Mouse (Mus musculus) hindbrain, embryonic 13.5 days (tissue): ENCODE measurements around the gene Prrc2c. TPM values are rescaled to one million over a fixed set of nuclear protein-coding genes. Genes with fewer than 3 reads are reported as not detected.

Source experiments
- ATAC-seq: fragments of 200-750 bp; cut with Nextera tagmentation; 2 replicates; pipeline ENCODE4 v1.8.0; 2017; ENCODE audit warnings: moderate TSS enrichment; ENCODE audit not compliant: low FRiP score
- H3K27ac ChIP-seq: fragments of 300-500 bp; sonication (generic); 2 replicates; pipeline ENCODE4 v1.5.1; 2015; ENCODE audit warnings: inconsistent platforms, mild to moderate bottlenecking, moderate library complexity
- H3K27me3 ChIP-seq: fragments of 300-500 bp; sonication (generic); 2 replicates; pipeline ENCODE4 v1.6.1; 2015; ENCODE audit warnings: mild to moderate bottlenecking, inconsistent platforms
- H3K36me3 ChIP-seq: fragments of 300-500 bp; sonication (generic); 2 replicates; pipeline ENCODE4 v1.6.1; 2015; ENCODE audit warnings: mild to moderate bottlenecking, inconsistent platforms
- H3K4me1 ChIP-seq: fragments of 300-500 bp; sonication (generic); replicated peaks from 2 replicates; pipeline ENCODE4 v1.6.1; 2015; ENCODE audit warnings: inconsistent platforms
- H3K4me2 ChIP-seq: fragments of 300-500 bp; sonication (generic); 2 replicates; pipeline ENCODE4 v1.6.1; 2015; ENCODE audit warnings: inconsistent platforms, mild to moderate bottlenecking, moderate library complexity
- H3K4me3 ChIP-seq: fragments of 300-500 bp; sonication (generic); 2 replicates; pipeline ENCODE4 v1.5.1; 2015; ENCODE audit warnings: mild to moderate bottlenecking, inconsistent platforms
- H3K9ac ChIP-seq: fragments of 300-500 bp; sonication (generic); 2 replicates; pipeline ENCODE4 v1.6.1; 2015; ENCODE audit warnings: mild to moderate bottlenecking, inconsistent platforms
- H3K9me3 ChIP-seq: fragments of 300-500 bp; sonication (generic); 2 replicates; pipeline ENCODE4 v1.6.1; 2016; ENCODE audit warnings: inconsistent platforms
- WGBS: fragments of 180-500 bp; shearing (Covaris S2); methylation state at CpG from one replicate; pipeline ENCODE4 v1.1.7; 2015; 5-methylcytosine and 5-hydroxymethylcytosine counted together
- polyA plus RNA-seq: library from polyadenylated mRNA; unstranded; fragments of >200 nt; fragmentation: Nextera tagmentation; extraction: Ambion mirVana; gene quantifications from 2 replicates; pipeline ENCODE4 v1.2.1, GENCODE M21; 2015

Prrc2c gene
- polyA plus RNA-seq, 1 experiment from 2014 or later: 165 TPM

GRCm38 (mm10) chr1:162738472-162738871, 1.9 kb downstream of the Prrc2c start:
- H3K9me3 ChIP-seq: no peaks in the 10 kb centered on the region
- peak overlapping the region; percentile 87 for H3K4me2 ChIP-seq
- ATAC-seq: no peak
- 43% methylated on average over 2 of the region's 2 CpGs for WGBS
- peaks cover 34% of the 10 kb centered on the region for H3K4me1 ChIP-seq
- no peaks in the 10 kb centered on the region for H3K36me3 ChIP-seq
- H3K9ac ChIP-seq: peak overlapping the region; percentile 99
- H3K27ac ChIP-seq: no peak overlapping the region
- no peaks in the 10 kb centered on the region for H3K27me3 ChIP-seq
- peak overlapping the region; percentile 98 for H3K4me3 ChIP-seq

- ATAC-seq: no peak
- H3K4me2 ChIP-seq: no peak overlapping the region
- H3K36me3 ChIP-seq: no peaks in the 10 kb centered on the region
- H3K9ac ChIP-seq: no peak overlapping the region
- no peaks in the 10 kb centered on the region for H3K9me3 ChIP-seq
- peaks cover 38% of the 10 kb centered on the region for H3K4me1 ChIP-seq
- H3K27ac ChIP-seq: no peak overlapping the region
- 93% methylated on average over 4 of the region's 4 CpGs for WGBS
- no peaks in the 10 kb centered on the region for H3K27me3 ChIP-seq
- no peak overlapping the region for H3K4me3 ChIP-seq
Observed at GRCm38 (mm10) chr1:162735084-162735483, 5.3 kb downstream of the Prrc2c start.

- no peak overlapping the region for H3K9ac ChIP-seq
- H3K4me2 ChIP-seq: no peak overlapping the region
- WGBS: 84% methylated on average over 1 of the region's 1 CpGs
- no peak for ATAC-seq
- no peak overlapping the region for H3K27ac ChIP-seq
- H3K4me3 ChIP-seq: no peak overlapping the region
- H3K9me3 ChIP-seq: no peaks in the 10 kb centered on the region
- no peaks in the 10 kb centered on the region for H3K36me3 ChIP-seq
- H3K4me1 ChIP-seq: peaks cover 41% of the 10 kb centered on the region
- H3K27me3 ChIP-seq: no peaks in the 10 kb centered on the region
Observed at GRCm38 (mm10) chr1:162734283-162734682, 6.1 kb downstream of the Prrc2c start.

- H3K4me2 ChIP-seq: no peak overlapping the region
- no peaks in the 10 kb centered on the region for H3K27me3 ChIP-seq
- peaks cover 24% of the 10 kb centered on the region for H3K4me1 ChIP-seq
- no peak overlapping the region for H3K27ac ChIP-seq
- no peak for ATAC-seq
- no peak overlapping the region for H3K4me3 ChIP-seq
- no peaks in the 10 kb centered on the region for H3K9me3 ChIP-seq
- no peaks in the 10 kb centered on the region for H3K36me3 ChIP-seq
- no peak overlapping the region for H3K9ac ChIP-seq
- 59% methylated on average over 4 of the region's 4 CpGs for WGBS
Observed at GRCm38 (mm10) chr1:162732041-162732440, 8.3 kb downstream of the Prrc2c start.

GRCm38 (mm10) chr1:162729436-162729835, 10.9 kb downstream of the Prrc2c start:
- ATAC-seq: no peak
- WGBS: 23% methylated on average over 2 of the region's 2 CpGs
- H3K36me3 ChIP-seq: no peaks in the 10 kb centered on the region

GRCm38 (mm10) chr1:162727981-162728380, 12.4 kb downstream of the Prrc2c start:
- H3K9me3 ChIP-seq: no peaks in the 10 kb centered on the region
- no peak overlapping the region for H3K4me2 ChIP-seq
- WGBS: 91% methylated on average over 6 of the region's 6 CpGs
- H3K9ac ChIP-seq: no peak overlapping the region
- H3K36me3 ChIP-seq: peaks cover 8% of the 10 kb centered on the region
- H3K27me3 ChIP-seq: no peaks in the 10 kb centered on the region
- H3K27ac ChIP-seq: no peak overlapping the region
- peaks cover 10% of the 10 kb centered on the region; the same call in 1 of the 2 replicates for H3K4me1 ChIP-seq
- no peak for ATAC-seq
- no peak overlapping the region for H3K4me3 ChIP-seq

More at GRCm38 (mm10) chr1:162729436-162729835, 10.9 kb downstream of the Prrc2c start:
- Histone ChIP-seq H3K27ac (peak overlapping the region; percentile 60), H3K4me2 (no peak overlapping the region), H3K9me3 (no peaks in the 10 kb centered on the region), H3K27me3 (no peaks in the 10 kb centered on the region), H3K9ac (no peak overlapping the region), H3K4me1 (peaks cover 11% of the 10 kb centered on the region; the same call in 1 of the 2 replicates), H3K4me3 (no peak overlapping the region)

GRCm38 (mm10) chr1:162723610-162724009, 16.7 kb downstream of the Prrc2c start:
- Histone ChIP-seq H3K4me1 (0 out of 2 replicates have a peak, but pooled peaks cover 3% of the 10 kb centered on the region), H3K9me3 (no peaks in the 10 kb centered on the region), H3K27me3 (no peaks in the 10 kb centered on the region), H3K27ac (no peak overlapping the region), H3K9ac (no peak overlapping the region), H3K4me3 (no peak overlapping the region), H3K4me2 (no peak overlapping the region), H3K36me3 (peaks cover 33% of the 10 kb centered on the region)
- ATAC-seq: no peak

GRCm38 (mm10) chr1:162720645-162721044, 19.7 kb downstream of the Prrc2c start:
- 89% methylated on average over 2 of the region's 2 CpGs for WGBS
- Histone ChIP-seq H3K4me3 (no peak overlapping the region), H3K27me3 (no peaks in the 10 kb centered on the region), H3K27ac (no peak overlapping the region), H3K9ac (no peak overlapping the region), H3K4me2 (no peak overlapping the region), H3K4me1 (no peaks in the 10 kb centered on the region), H3K36me3 (peaks cover 56% of the 10 kb centered on the region), H3K9me3 (no peaks in the 10 kb centered on the region)
- no peak for ATAC-seq

- no peak overlapping the region for H3K27ac ChIP-seq
- no peak overlapping the region for H3K4me3 ChIP-seq
- no peaks in the 10 kb centered on the region for H3K9me3 ChIP-seq
- H3K27me3 ChIP-seq: no peaks in the 10 kb centered on the region
- H3K4me2 ChIP-seq: no peak overlapping the region
- H3K36me3 ChIP-seq: peaks cover 73% of the 10 kb centered on the region
- ATAC-seq: no peak
- H3K9ac ChIP-seq: no peak overlapping the region
- no peaks in the 10 kb centered on the region for H3K4me1 ChIP-seq
- WGBS: 89% methylated on average over 8 of the region's 8 CpGs
Observed at GRCm38 (mm10) chr1:162700389-162701066, 39.8 kb downstream of the Prrc2c start.

- no peak for ATAC-seq
- H3K27me3 ChIP-seq: no peaks in the 10 kb centered on the region
- no peaks in the 10 kb centered on the region for H3K4me1 ChIP-seq
- no peak overlapping the region for H3K4me3 ChIP-seq
- no peak overlapping the region for H3K4me2 ChIP-seq
- no peak overlapping the region for H3K9ac ChIP-seq
- H3K9me3 ChIP-seq: no peaks in the 10 kb centered on the region
- H3K36me3 ChIP-seq: peaks cover 73% of the 10 kb centered on the region
- no peak overlapping the region for H3K27ac ChIP-seq
- WGBS: 98% methylated on average over 6 of the region's 6 CpGs
Observed at GRCm38 (mm10) chr1:162697866-162698265, 42.5 kb downstream of the Prrc2c start.

- Histone ChIP-seq H3K9ac (no peak overlapping the region), H3K4me1 (no peaks in the 10 kb centered on the region), H3K4me3 (no peak overlapping the region), H3K9me3 (no peaks in the 10 kb centered on the region), H3K36me3 (peaks cover 80% of the 10 kb centered on the region), H3K27ac (no peak overlapping the region), H3K4me2 (no peak overlapping the region), H3K27me3 (no peaks in the 10 kb centered on the region)
- ATAC-seq: no peak
- 86% methylated on average over 2 of the region's 2 CpGs for WGBS
Observed at GRCm38 (mm10) chr1:162693721-162694120, 46.6 kb downstream of the Prrc2c start.

GRCm38 (mm10) chr1:162665486-162666174, 74.7 kb downstream of the Prrc2c start:
- no peaks in the 10 kb centered on the region for H3K27me3 ChIP-seq
- 4% methylated on average over 11 of the region's 11 CpGs for WGBS
- H3K4me1 ChIP-seq: peaks cover 5% of the 10 kb centered on the region
- H3K4me3 ChIP-seq: peak overlapping the region; percentile 28
- ATAC-seq: peak; percentile 89
- peaks cover 12% of the 10 kb centered on the region for H3K36me3 ChIP-seq
- H3K4me2 ChIP-seq: peak overlapping the region; percentile 54
- H3K9ac ChIP-seq: peak overlapping the region; percentile 66
- no peak overlapping the region for H3K27ac ChIP-seq
- H3K9me3 ChIP-seq: no peaks in the 10 kb centered on the region
